Mouse (Mus musculus) neural tube, embryonic 15.5 days (tissue): ENCODE data around the gene Arsa. TPM values are rescaled to one million over a fixed set of nuclear protein-coding genes. Genes with fewer than 3 reads are reported as not detected.
A peak's percentile ranks its signal among the peaks of the same experiment; 100 is the strongest.

Experiments used
- ATAC-seq: fragments of 200-750 bp; cut with Nextera tagmentation; 2 replicates; pipeline ENCODE4 v1.8.0; 2017; ENCODE audit warnings: mild to moderate bottlenecking, moderate TSS enrichment, moderate library complexity; ENCODE audit not compliant: low FRiP score
- H3K27ac ChIP-seq: fragments of 300-500 bp; sonication (generic); replicated peaks from 2 replicates; pipeline ENCODE4 v1.5.1; 2015; ENCODE audit warnings: mild to moderate bottlenecking, inconsistent platforms
- H3K27me3 ChIP-seq: fragments of 300-500 bp; sonication (generic); replicated peaks from 2 replicates; pipeline ENCODE4 v1.6.1; 2015; ENCODE audit warnings: inconsistent platforms
- H3K36me3 ChIP-seq: fragments of 300-500 bp; sonication (generic); 2 replicates; pipeline ENCODE4 v1.6.1; 2015; ENCODE audit warnings: inconsistent platforms
- H3K4me1 ChIP-seq: fragments of 300-500 bp; sonication (generic); 2 replicates; pipeline ENCODE4 v1.6.1; 2015; ENCODE audit warnings: inconsistent platforms
- H3K4me2 ChIP-seq: fragments of 300-500 bp; sonication (generic); 2 replicates; pipeline ENCODE4 v1.6.1; 2015; ENCODE audit warnings: inconsistent platforms, mild to moderate bottlenecking, moderate library complexity
- H3K4me3 ChIP-seq: fragments of 300-500 bp; sonication (generic); replicated peaks from 2 replicates; pipeline ENCODE4 v1.5.1; 2015; ENCODE audit warnings: mild to moderate bottlenecking, inconsistent platforms
- H3K9ac ChIP-seq: fragments of 300-500 bp; sonication (generic); replicated peaks from 2 replicates; pipeline ENCODE4 v1.6.1; 2015; ENCODE audit warnings: mild to moderate bottlenecking, inconsistent platforms
- H3K9me3 ChIP-seq: fragments of 300-500 bp; sonication (generic); replicated peaks from 2 replicates; pipeline ENCODE4 v1.6.1; 2016; ENCODE audit warnings: inconsistent platforms
- WGBS: fragments of 180-500 bp; shearing (Covaris S2); methylation state at CpG from one replicate; pipeline ENCODE4 v1.1.7; 2015; ENCODE audit warnings: mixed read lengths; 5-methylcytosine and 5-hydroxymethylcytosine counted together
- polyA plus RNA-seq: library from polyadenylated mRNA; unstranded; fragments of >200 nt; fragmentation: Nextera tagmentation; extraction: Ambion mirVana; gene quantifications from 2 replicates; pipeline ENCODE4 v1.2.1, GENCODE M21; 2015

Arsa gene
- polyA plus RNA-seq, 1 experiment from 2014 or later = 29.2 TPM

GRCm38 (mm10) chr15:89428136-89428790 lies 49.0 kb downstream of the Arsa start:
- H3K9ac ChIP-seq = peak overlapping the region; percentile 75
- peak overlapping the region; percentile 88 for H3K4me3 ChIP-seq
- H3K27ac ChIP-seq = no peak overlapping the region
- no peaks in the 10 kb centered on the region for H3K9me3 ChIP-seq
- ATAC-seq = no peak
- WGBS = 79% methylated on average over 19 of the region's 19 CpGs
- peak overlapping the region; percentile 89 for H3K4me2 ChIP-seq
- H3K36me3 ChIP-seq = peaks cover 32% of the 10 kb centered on the region
- peaks cover 29% of the 10 kb centered on the region for H3K4me1 ChIP-seq
- H3K27me3 ChIP-seq = no peaks in the 10 kb centered on the region

- no peak overlapping the region for H3K4me2 ChIP-seq
- 92% methylated on average over 10 of the region's 10 CpGs for WGBS
- no peaks in the 10 kb centered on the region for H3K9me3 ChIP-seq
- H3K36me3 ChIP-seq = peaks cover 36% of the 10 kb centered on the region
- peaks cover 27% of the 10 kb centered on the region for H3K4me1 ChIP-seq
- ATAC-seq = no peak
- H3K27ac ChIP-seq = no peak overlapping the region
- no peak overlapping the region for H3K4me3 ChIP-seq
- H3K9ac ChIP-seq = no peak overlapping the region
- no peaks in the 10 kb centered on the region for H3K27me3 ChIP-seq
These were observed 50.5 kb downstream of the Arsa start for GRCm38 (mm10) chr15:89426716-89427115.

- Histone ChIP-seq H3K9me3 (no peaks in the 10 kb centered on the region), H3K27ac (no peak within 1 kb of the TSS), H3K27me3 (no peaks in the 10 kb centered on the region), H3K9ac (no peak within 1 kb of the TSS), H3K36me3 (peaks cover 36% of the 10 kb centered on the region), H3K4me3 (no peak within 1 kb of the TSS), H3K4me1 (peaks cover 19% of the 10 kb centered on the region), H3K4me2 (no peak within 1 kb of the TSS)
- 45% methylated on average over 6 of the region's 6 CpGs for WGBS
- no peak for ATAC-seq
These were observed 51.5 kb downstream of the Arsa start, which contains the start of gene Cpt1b for GRCm38 (mm10) chr15:89425711-89426121. Gene Cpt1b, minus strand, starts transcription at chr15:89425863.

GRCm38 (mm10) chr15:89424621-89425020 lies 52.6 kb downstream of the Arsa start:
- 90% methylated on average over 8 of the region's 8 CpGs for WGBS
- peaks cover 46% of the 10 kb centered on the region for H3K36me3 ChIP-seq
- peaks cover 12% of the 10 kb centered on the region for H3K4me1 ChIP-seq
- H3K4me2 ChIP-seq = no peak overlapping the region
- H3K27ac ChIP-seq = no peak overlapping the region
- no peak overlapping the region for H3K9ac ChIP-seq
- H3K9me3 ChIP-seq = no peaks in the 10 kb centered on the region
- no peaks in the 10 kb centered on the region for H3K27me3 ChIP-seq
- H3K4me3 ChIP-seq = no peak overlapping the region
- no peak for ATAC-seq

Other genes with a start within 250 kb of the Arsa start
- gene Sbf1, start 162.1 kb downstream of the Arsa start, polyA plus RNA-seq = 90.5 and 94.8 TPM in 2 replicates
- 0.14 TPM in 1 of 2 replicates, not detected in the other for gene Adm2, start 154.7 kb downstream of the Arsa start, polyA plus RNA-seq
- not detected in 2 replicates for gene Miox, start 143.0 kb downstream of the Arsa start, polyA plus RNA-seq
- 30.6 and 33.7 TPM in 2 replicates for gene Lmf2, start 121.8 kb downstream of the Arsa start, polyA plus RNA-seq
- 105 and 111 TPM in 2 replicates for gene Ncaph2, start 121.7 kb downstream of the Arsa start, polyA plus RNA-seq
- gene Sco2, start 103.6 kb downstream of the Arsa start, polyA plus RNA-seq = 15.6 and 17.9 TPM in 2 replicates
- 2.1 and 2.6 TPM in 2 replicates for gene Tymp, start 100.4 kb downstream of the Arsa start, polyA plus RNA-seq
- 2.4 and 2.9 TPM in 2 replicates for gene Odf3b, start 98.1 kb downstream of the Arsa start, polyA plus RNA-seq
- gene Klhdc7b, start 92.5 kb downstream of the Arsa start, polyA plus RNA-seq = 0.05 and 0.06 TPM in 2 replicates
- not detected in 2 replicates for gene Syce3, start 66.9 kb downstream of the Arsa start, polyA plus RNA-seq
- gene Cpt1b, start 51.6 kb downstream of the Arsa start, polyA plus RNA-seq = 0.88 and 1.2 TPM in 2 replicates
- 6.1 and 8.7 TPM in 2 replicates for gene C730034F03Rik, start 47.8 kb downstream of the Arsa start, polyA plus RNA-seq
- 0.36 TPM in 1 of 2 replicates, not detected in the other for gene Gm44502, start 47.7 kb downstream of the Arsa start, polyA plus RNA-seq
- 79.8 and 92.8 TPM in 2 replicates for gene Chkb, start 47.5 kb downstream of the Arsa start, polyA plus RNA-seq
- 73.0 and 85.4 TPM in 2 replicates for gene Mapk8ip2, start 23.5 kb downstream of the Arsa start, polyA plus RNA-seq
- 8.9 and 9.5 TPM in 2 replicates for gene Shank3, start 22.2 kb upstream of the Arsa start, polyA plus RNA-seq
- 0.31 and 0.95 TPM in 2 replicates for gene Acr, start 90.9 kb upstream of the Arsa start, polyA plus RNA-seq
- 71.9 and 86.6 TPM in 2 replicates for gene Rabl2, start 114.5 kb upstream of the Arsa start, polyA plus RNA-seq